ENCODE assay signal across 9 mouse cellular contexts in the genomic region with DNA sequence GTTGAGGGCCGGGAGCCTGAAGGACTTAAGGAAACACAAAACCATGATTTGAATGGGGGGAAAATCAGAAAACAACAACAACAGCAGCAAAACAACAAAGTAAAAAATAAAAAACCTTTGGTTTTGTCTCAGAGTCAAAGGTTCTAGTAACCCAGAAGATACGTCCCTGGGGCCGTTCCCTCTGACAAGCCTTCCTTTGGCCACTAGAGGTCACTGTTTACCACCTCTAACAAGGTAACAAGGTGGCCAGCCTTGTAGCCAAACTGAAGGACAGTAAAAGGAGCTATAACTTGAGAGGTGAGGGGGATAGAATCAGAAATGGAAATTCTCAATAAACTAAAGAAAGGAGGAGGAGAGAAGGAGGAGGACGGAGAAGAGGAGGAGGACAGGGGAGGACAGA. TPM values are rescaled to one million over a fixed set of nuclear protein-coding genes. Genes with fewer than 3 reads are reported as not detected.
DNase-seq lines count a peak whose midpoint lies in the region; ATAC-seq lines count a peak whose summit lies in the region.
"Had no signal": no experiment of that assay in that cellular context is flagged by ENCODE, and none has a peak within 500 bp of the region (broad histone marks: within the 10 kb centered on the region; RNA-seq: fewer than 3 reads in every experiment).

No protein-coding gene starts in this region.

- 32% methylated on average over 4 of the region's 4 CpGs for WGBS in midbrain, embryonic 10.5 days

- no peaks in the 10 kb centered on the region for H3K27me3 ChIP-seq in midbrain, embryonic 10.5 days (ENCODE audit: low read depth, poor library complexity, severe bottlenecking)
- H3K27me3 ChIP-seq: lung, embryonic 15.5 days had no signal

- ATAC-seq in activated CD4-positive, CD25-positive, alpha-beta regulatory T cell, adult 4 months: peak; percentile 73

- DNase-seq in heart, adult 18-20 months: peak; percentile 72 to 85
- DNase-seq in heart, adult 11 months: no peak
- DNase-seq in embryo, embryonic 11 days: peak; percentile 89
- DNase-seq in heart, postnatal 36 days: peak; percentile 64 to 67
- DNase-seq in layer of hippocampus, postnatal 10 days (ENCODE audit: low spot score in 2 of 2): peak; percentile 60 to 68
- peak; percentile 56 for DNase-seq in midbrain, embryonic 10.5 days (ENCODE audit: low spot score)
- peak; percentile 58 to 81 for DNase-seq in spleen, postnatal 4 days (ENCODE audit: low spot score in 2 of 2)

- no peak overlapping the region for H3K4me3 ChIP-seq in midbrain, embryonic 10.5 days
- H3K4me3 ChIP-seq: lung, embryonic 15.5 days had no signal

- peaks cover 56% of the 10 kb centered on the region for H3K36me3 ChIP-seq in midbrain, embryonic 10.5 days
- H3K36me3 ChIP-seq: lung, embryonic 15.5 days had no signal

- H3K9me3 ChIP-seq in midbrain, embryonic 10.5 days (replicated peaks): no peaks in the 10 kb centered on the region
- H3K9me3 ChIP-seq: lung, embryonic 15.5 days had no signal

- no peak overlapping the region for H3K27ac ChIP-seq in midbrain, embryonic 10.5 days (replicated peaks)
- H3K27ac ChIP-seq: lung, embryonic 15.5 days had no signal

- H3K4me1 ChIP-seq in midbrain, embryonic 10.5 days: no peaks in the 10 kb centered on the region
- H3K4me1 ChIP-seq: lung, embryonic 15.5 days had no signal

- intact Hi-C loops in heart, postnatal 36 days (cut with DNase I): loop anchor here (1.0 to 5.0 kb wide), 5 partner anchors 66 to 240 kb away; no protein-coding TSS in a partner anchor

RNA-seq across cellular contexts. Expression of gene Lpin1, which starts 42.3 kb away (rescaled TPM):
- total RNA-seq in heart, adult 18-20 months (2021): 100 to 1,000 TPM; 161 to 165 TPM
- 10 to 100 TPM; 10.9 to 12.0 TPM for polyA plus RNA-seq in activated CD4-positive, CD25-positive, alpha-beta regulatory T cell, adult 4 months (2017; shearing (Covaris generic))
- total RNA-seq in heart, postnatal 36 days (2021): 100 to 1,000 TPM; 106 to 172 TPM
- total RNA-seq in layer of hippocampus, postnatal 10 days (2021): 10 to 100 TPM; 17.7 to 20.9 TPM
- polyA plus RNA-seq in midbrain, embryonic 10.5 days (2016; fragmentation: Nextera tagmentation; extraction: Ambion mirVana): 5.5 and 9.0 TPM in 2 replicates

Comparison
In these comparisons a context has a peak if more than half of its experiments do, and no peak if none do; other contexts are left out.
1. RNA of gene Lpin1, which starts 42.3 kb away (total RNA-seq): 106 to 172 TPM in heart, postnatal 36 days and 161 to 165 TPM in heart, adult 18-20 months; 17.7 to 20.9 TPM in layer of hippocampus, postnatal 10 days; every median in the first group is over 4 times any median in the second.